Mouse (Mus musculus) stomach, postnatal 0 days (tissue): ENCODE data around the gene Gm5105. TPM values are rescaled to one million over a fixed set of nuclear protein-coding genes. Genes with fewer than 3 reads are reported as not detected.
A peak's percentile ranks its signal among the peaks of the same experiment; 100 is the strongest.

Experiments used
- ATAC-seq: fragments of 200-750 bp; cut with Nextera tagmentation; 2 replicates; pipeline ENCODE4 v1.8.0; 2017; ENCODE audit not compliant: low FRiP score, low TSS enrichment
- DNase-seq: peaks from one replicate; pipeline ENCODE4 v3.0.0-alpha.2; 2016; ENCODE audit warnings: low spot score
- H3K27ac ChIP-seq: fragments of 300-500 bp; sonication (generic); replicated peaks from 2 replicates; pipeline ENCODE4 v1.5.1; 2014; ENCODE audit warnings: mild to moderate bottlenecking, control low read depth
- H3K27me3 ChIP-seq: fragments of 300-500 bp; sonication (generic); 2 replicates; pipeline ENCODE4 v1.6.1; 2014; ENCODE audit warnings: low read length; ENCODE audit not compliant: control insufficient read depth, insufficient read depth
- H3K36me3 ChIP-seq: fragments of 300-500 bp; sonication (generic); 2 replicates; pipeline ENCODE4 v1.6.1; 2014; ENCODE audit warnings: low read length, mixed read lengths; ENCODE audit not compliant: control insufficient read depth, insufficient read depth
- H3K4me1 ChIP-seq: fragments of 300-500 bp; sonication (generic); replicated peaks from 2 replicates; pipeline ENCODE4 v1.6.1; 2014; ENCODE audit warnings: antibody characterized with exemption; ENCODE audit not compliant: control insufficient read depth, insufficient read depth
- H3K4me2 ChIP-seq: fragments of 300-500 bp; sonication (generic); replicated peaks from 2 replicates; pipeline ENCODE4 v1.6.1; 2014; ENCODE audit warnings: low read depth, mild to moderate bottlenecking, control low read depth, moderate library complexity
- H3K4me3 ChIP-seq: fragments of 300-500 bp; sonication (generic); 2 replicates; pipeline ENCODE4 v1.5.1; 2014; ENCODE audit warnings: low read depth, low read length, control low read depth
- H3K9ac ChIP-seq: fragments of 300-500 bp; sonication (generic); 2 replicates; pipeline ENCODE4 v1.6.1; 2014; ENCODE audit warnings: mild to moderate bottlenecking, low read length, control low read depth, mixed read lengths
- H3K9me3 ChIP-seq: fragments of 300-500 bp; sonication (generic); 2 replicates; pipeline ENCODE4 v1.6.1; 2016; ENCODE audit warnings: low read length; ENCODE audit not compliant: control insufficient read depth
- CTCF ChIP-seq: IDR thresholded peaks from 2 replicates; pipeline ENCODE4 v1.5.1; 2016; ENCODE audit warnings: antibody characterized with exemption, low read depth, mild to moderate bottlenecking, moderate library complexity
- EP300 ChIP-seq: optimal IDR thresholded peaks from 2 replicates; pipeline ENCODE3; 2016; ENCODE audit warnings: antibody characterized with exemption
- WGBS: fragments of 180-500 bp; shearing (Covaris S2); extraction: QIAGEN DNeasy Blood & Tissue Kit; methylation state at CpG from one replicate; pipeline ENCODE4 v1.1.7; 2014; 5-methylcytosine and 5-hydroxymethylcytosine counted together
- polyA plus RNA-seq: library from polyadenylated mRNA; unstranded; fragments of >200 nt; fragmentation: Nextera tagmentation; extraction: Ambion mirVana; gene quantifications from 2 replicates; pipeline ENCODE4 v1.2.1, GENCODE M21; 2015

Gene Gm5105
- polyA plus RNA-seq, 1 experiment from 2014 or later, result not detected

DNA sequence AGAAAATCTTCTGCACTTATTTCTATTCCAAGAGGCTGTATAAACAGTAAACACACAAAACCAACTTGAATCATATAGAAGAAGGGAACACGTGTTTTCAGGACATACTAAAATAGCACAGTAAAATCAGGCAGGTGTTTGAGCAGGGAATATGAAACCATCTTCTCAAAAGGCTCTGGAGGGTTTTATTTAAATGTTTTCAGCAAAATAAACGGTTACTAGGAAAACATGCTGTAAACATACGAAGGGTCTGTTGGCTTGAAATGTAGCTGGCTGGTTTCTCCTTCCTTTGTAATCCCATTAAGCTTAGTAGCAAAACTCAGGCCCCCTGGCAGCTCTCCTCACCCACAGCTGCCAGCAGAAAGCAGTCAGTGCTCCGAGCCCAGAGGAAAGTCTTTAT lies 9.0 kb downstream of the Gm5105 start:
- ATAC-seq (no peak), DNase-seq (no peak)
- H3K27ac ChIP-seq, result no peak overlapping the region
- no peak for TF ChIP-seq CTCF
- no peak for TF ChIP-seq EP300
- no peak overlapping the region for H3K9ac ChIP-seq
- WGBS, result 45% methylated on average over 4 of the region's 4 CpGs
- H3K4me3 ChIP-seq, result no peak overlapping the region
- H3K9me3 ChIP-seq, result no peaks in the 10 kb centered on the region
- H3K4me2 ChIP-seq, result no peak overlapping the region
- 0 out of 2 replicates have a peak, but pooled peaks cover 2% of the 10 kb centered on the region for H3K4me1 ChIP-seq
- no peaks in the 10 kb centered on the region for H3K27me3 ChIP-seq
- no peaks in the 10 kb centered on the region for H3K36me3 ChIP-seq

- DNase-seq, result no peak
Measured at GRCm38 (mm10) chr3:138056976-138057375, 10.2 kb downstream of the Gm5105 start.

GRCm38 (mm10) chr3:138053969-138054368 lies 13.2 kb downstream of the Gm5105 start:
- TF ChIP-seq EP300 (no peak), CTCF (no peak)
- peak overlapping the region; percentile 63; the same call in 1 of the 2 replicates for H3K27ac ChIP-seq
- no peak overlapping the region for H3K4me3 ChIP-seq
- 7% methylated on average over 4 of the region's 4 CpGs for WGBS
- H3K9ac ChIP-seq, result no peak overlapping the region
- H3K4me1 ChIP-seq, result 0 out of 2 replicates have a peak, but pooled peaks cover 2% of the 10 kb centered on the region
- ATAC-seq (peak; percentile 71; the same call in 1 of the 2 replicates), DNase-seq (no peak)
- H3K27me3 ChIP-seq, result no peaks in the 10 kb centered on the region
- H3K4me2 ChIP-seq, result no peak overlapping the region
- no peaks in the 10 kb centered on the region for H3K36me3 ChIP-seq
- no peaks in the 10 kb centered on the region for H3K9me3 ChIP-seq

More at GRCm38 (mm10) chr3:138056976-138057375, 10.2 kb downstream of the Gm5105 start:
- TF ChIP-seq EP300, result no peak
- TF ChIP-seq CTCF, result no peak
- H3K9me3 ChIP-seq, result no peaks in the 10 kb centered on the region
- H3K4me1 ChIP-seq, result 0 out of 2 replicates have a peak, but pooled peaks cover 2% of the 10 kb centered on the region
- no peak for ATAC-seq
- H3K27me3 ChIP-seq, result no peaks in the 10 kb centered on the region
- no peak overlapping the region for H3K4me3 ChIP-seq
- WGBS, result 40% methylated on average over 7 of the region's 7 CpGs
- no peak overlapping the region for H3K4me2 ChIP-seq
- H3K27ac ChIP-seq, result no peak overlapping the region
- H3K36me3 ChIP-seq, result no peaks in the 10 kb centered on the region
- no peak overlapping the region for H3K9ac ChIP-seq

- WGBS, result 66% methylated on average over 3 of the region's 3 CpGs
- Histone ChIP-seq H3K4me1 (0 out of 2 replicates have a peak, but pooled peaks cover 2% of the 10 kb centered on the region), H3K4me3 (no peak overlapping the region), H3K4me2 (no peak overlapping the region), H3K9me3 (no peaks in the 10 kb centered on the region), H3K27ac (no peak overlapping the region), H3K27me3 (no peaks in the 10 kb centered on the region), H3K36me3 (no peaks in the 10 kb centered on the region), H3K9ac (no peak overlapping the region)
- DNase-seq (no peak), ATAC-seq (no peak)
- TF ChIP-seq EP300, result no peak
- TF ChIP-seq CTCF, result no peak
Measured at GRCm38 (mm10) chr3:138051431-138051830, 15.8 kb downstream of the Gm5105 start.

- WGBS, result 71% methylated on average over 11 of the region's 11 CpGs
- ATAC-seq (no peak), DNase-seq (no peak)
- H3K4me3 ChIP-seq, result no peak overlapping the region
- no peaks in the 10 kb centered on the region for H3K36me3 ChIP-seq
- no peaks in the 10 kb centered on the region for H3K9me3 ChIP-seq
- H3K4me1 ChIP-seq, result 0 out of 2 replicates have a peak, but pooled peaks cover 2% of the 10 kb centered on the region
- TF ChIP-seq EP300 (no peak), CTCF (no peak)
- no peak overlapping the region for H3K9ac ChIP-seq
- H3K4me2 ChIP-seq, result no peak overlapping the region
- H3K27ac ChIP-seq, result no peak overlapping the region
- H3K27me3 ChIP-seq, result no peaks in the 10 kb centered on the region
Measured at GRCm38 (mm10) chr3:138050772-138051171, 16.4 kb downstream of the Gm5105 start.

- ATAC-seq (no peak), DNase-seq (no peak)
- no peak for TF ChIP-seq CTCF
- TF ChIP-seq EP300, result no peak
- Histone ChIP-seq H3K27me3 (no peaks in the 10 kb centered on the region), H3K4me3 (no peak overlapping the region), H3K4me1 (0 out of 2 replicates have a peak, but pooled peaks cover 2% of the 10 kb centered on the region), H3K4me2 (no peak overlapping the region), H3K27ac (no peak overlapping the region), H3K9me3 (no peaks in the 10 kb centered on the region), H3K36me3 (no peaks in the 10 kb centered on the region), H3K9ac (no peak overlapping the region)
- 81% methylated on average over 6 of the region's 6 CpGs for WGBS
Measured at GRCm38 (mm10) chr3:138049555-138049954, 17.6 kb downstream of the Gm5105 start.
